Mouse (Mus musculus) hindbrain, embryonic 16.5 days (tissue): ENCODE measurements at regions not wholly inside any gene's neighbourhood (a gene's known extent, or its start where the extent isn't known, plus 50 kb on each side); places are given as distances from the start of the nearest gene placed in this dataset.

Experiments
- ATAC-seq: fragments of 200-750 bp; cut with Nextera tagmentation; 2 replicates; pipeline ENCODE4 v1.8.0; 2017; ENCODE audit warnings: moderate TSS enrichment, moderate library complexity
- H3K27ac ChIP-seq: fragments of 300-500 bp; sonication (generic); 2 replicates; pipeline ENCODE4 v1.5.1; 2014; ENCODE audit warnings: low read depth, mild to moderate bottlenecking, control low read depth, low read length, moderate library complexity
- H3K27me3 ChIP-seq: fragments of 300-500 bp; sonication (generic); replicated peaks from 2 replicates; pipeline ENCODE4 v1.6.1; 2014; ENCODE audit warnings: low read length; ENCODE audit not compliant: control insufficient read depth, insufficient read depth
- H3K36me3 ChIP-seq: fragments of 300-500 bp; sonication (generic); 2 replicates; pipeline ENCODE4 v1.6.1; 2014; ENCODE audit warnings: mild to moderate bottlenecking, low read length, moderate library complexity, mixed read lengths; ENCODE audit not compliant: control insufficient read depth, insufficient read depth
- H3K4me1 ChIP-seq: fragments of 300-500 bp; sonication (generic); 2 replicates; pipeline ENCODE4 v1.6.1; 2014; ENCODE audit warnings: low read depth, low read length; ENCODE audit not compliant: control insufficient read depth, insufficient read depth
- H3K4me2 ChIP-seq: fragments of 300-500 bp; sonication (generic); 2 replicates; pipeline ENCODE4 v1.6.1; 2014; ENCODE audit warnings: mild to moderate bottlenecking, low read length, control low read depth, moderate library complexity
- H3K4me3 ChIP-seq: fragments of 300-500 bp; sonication (generic); 2 replicates; pipeline ENCODE4 v1.5.1; 2014; ENCODE audit warnings: mild to moderate bottlenecking, low read length, control low read depth, moderate library complexity
- H3K9ac ChIP-seq: fragments of 300-500 bp; sonication (generic); 2 replicates; pipeline ENCODE4 v1.6.1; 2014; ENCODE audit warnings: low read depth, mild to moderate bottlenecking, control low read depth, low read length, moderate library complexity
- H3K9me3 ChIP-seq: fragments of 300-500 bp; sonication (generic); 2 replicates; pipeline ENCODE4 v1.6.1; 2014; ENCODE audit warnings: mild to moderate bottlenecking, low read length, moderate library complexity; ENCODE audit not compliant: control insufficient read depth
- WGBS: fragments of 180-500 bp; shearing (Covaris S2); extraction: QIAGEN DNeasy Blood & Tissue Kit; methylation state at CpG from one replicate; pipeline ENCODE4 v1.1.7; 2014; 5-methylcytosine and 5-hydroxymethylcytosine counted together

GRCm38 (mm10) chr2:166270007-166270406 is 114.5 kb upstream of the Sulf2 start:
- Histone ChIP-seq H3K36me3 (no peaks in the 10 kb centered on the region), H3K9ac (no peak overlapping the region), H3K4me1 (peaks cover 13% of the 10 kb centered on the region), H3K9me3 (no peaks in the 10 kb centered on the region), H3K4me3 (no peak overlapping the region), H3K4me2 (no peak overlapping the region), H3K27me3 (no peaks in the 10 kb centered on the region), H3K27ac (no peak overlapping the region)
- ATAC-seq: no peak
- 94% methylated on average over 6 of the region's 6 CpGs for WGBS

GRCm38 (mm10) chr2:166266915-166267314 is 111.5 kb upstream of the Sulf2 start:
- Histone ChIP-seq H3K9ac (no peak overlapping the region), H3K9me3 (no peaks in the 10 kb centered on the region), H3K36me3 (no peaks in the 10 kb centered on the region), H3K4me3 (no peak overlapping the region), H3K4me2 (no peak overlapping the region), H3K27me3 (no peaks in the 10 kb centered on the region), H3K4me1 (peaks cover 7% of the 10 kb centered on the region), H3K27ac (no peak overlapping the region)
- ATAC-seq: no peak
- 84% methylated on average over 4 of the region's 4 CpGs for WGBS

- Histone ChIP-seq H3K27ac (no peak overlapping the region), H3K9me3 (no peaks in the 10 kb centered on the region)
- WGBS: 74% methylated on average over 9 of the region's 9 CpGs
Observed at GRCm38 (mm10) chr2:166266507-166266906, 111.0 kb upstream of the Sulf2 start.

GRCm38 (mm10) chr2:166264756-166265155 is 109.3 kb upstream of the Sulf2 start:
- WGBS: 73% methylated on average over 9 of the region's 9 CpGs
- Histone ChIP-seq H3K36me3 (no peaks in the 10 kb centered on the region), H3K4me3 (no peak overlapping the region), H3K27me3 (no peaks in the 10 kb centered on the region), H3K4me2 (no peak overlapping the region), H3K9me3 (no peaks in the 10 kb centered on the region), H3K4me1 (peaks cover 12% of the 10 kb centered on the region), H3K27ac (no peak overlapping the region), H3K9ac (no peak overlapping the region)
- ATAC-seq: peak; percentile 45; the same call in 1 of the 2 replicates

More at GRCm38 (mm10) chr2:166266507-166266906, 111.0 kb upstream of the Sulf2 start:
- H3K4me3 ChIP-seq: no peak overlapping the region
- no peak overlapping the region for H3K9ac ChIP-seq
- H3K4me1 ChIP-seq: peaks cover 8% of the 10 kb centered on the region
- ATAC-seq: no peak
- H3K27me3 ChIP-seq: no peaks in the 10 kb centered on the region
- no peak overlapping the region for H3K4me2 ChIP-seq
- no peaks in the 10 kb centered on the region for H3K36me3 ChIP-seq

GRCm38 (mm10) chr2:166261799-166262198 is 106.3 kb upstream of the Sulf2 start:
- Histone ChIP-seq H3K9ac (no peak overlapping the region), H3K4me2 (no peak overlapping the region), H3K36me3 (no peaks in the 10 kb centered on the region), H3K4me3 (no peak overlapping the region), H3K27me3 (no peaks in the 10 kb centered on the region), H3K9me3 (no peaks in the 10 kb centered on the region), H3K27ac (no peak overlapping the region), H3K4me1 (peaks cover 21% of the 10 kb centered on the region)
- 29% methylated on average over 7 of the region's 7 CpGs for WGBS
- ATAC-seq: no peak

- no peak for ATAC-seq
- no peaks in the 10 kb centered on the region for H3K36me3 ChIP-seq
- no peak overlapping the region for H3K27ac ChIP-seq
- H3K27me3 ChIP-seq: no peaks in the 10 kb centered on the region
- 52% methylated on average over 7 of the region's 7 CpGs for WGBS
- H3K4me2 ChIP-seq: no peak overlapping the region
- no peak overlapping the region for H3K9ac ChIP-seq
- peaks cover 21% of the 10 kb centered on the region for H3K4me1 ChIP-seq
- no peaks in the 10 kb centered on the region for H3K9me3 ChIP-seq
- H3K4me3 ChIP-seq: no peak overlapping the region
Observed at GRCm38 (mm10) chr2:166261065-166261464, 105.6 kb upstream of the Sulf2 start.

- H3K4me3 ChIP-seq: no peak overlapping the region
- H3K4me2 ChIP-seq: no peak overlapping the region; the same call in 1 of the 2 replicates
- peaks cover 18% of the 10 kb centered on the region for H3K4me1 ChIP-seq
- H3K27me3 ChIP-seq: no peaks in the 10 kb centered on the region
- no peak overlapping the region; the same call in 1 of the 2 replicates for H3K9ac ChIP-seq
- no peak for ATAC-seq
- 9% methylated on average over 7 of the region's 7 CpGs for WGBS
- no peak overlapping the region for H3K27ac ChIP-seq
- no peaks in the 10 kb centered on the region for H3K36me3 ChIP-seq
- no peaks in the 10 kb centered on the region for H3K9me3 ChIP-seq
Observed at GRCm38 (mm10) chr2:166258771-166259180, 103.3 kb upstream of the Sulf2 start.

GRCm38 (mm10) chr2:166257666-166258065 is 102.2 kb upstream of the Sulf2 start:
- H3K9ac ChIP-seq: no peak overlapping the region
- H3K4me2 ChIP-seq: no peak overlapping the region
- no peaks in the 10 kb centered on the region for H3K36me3 ChIP-seq
- H3K27me3 ChIP-seq: no peaks in the 10 kb centered on the region
- H3K9me3 ChIP-seq: no peaks in the 10 kb centered on the region
- H3K27ac ChIP-seq: no peak overlapping the region
- no peak for ATAC-seq
- 61% methylated on average over 4 of the region's 4 CpGs for WGBS
- no peak overlapping the region for H3K4me3 ChIP-seq
- peaks cover 18% of the 10 kb centered on the region for H3K4me1 ChIP-seq

- no peak overlapping the region for H3K4me2 ChIP-seq
- H3K27ac ChIP-seq: no peak overlapping the region
- no peaks in the 10 kb centered on the region for H3K27me3 ChIP-seq
- no peaks in the 10 kb centered on the region for H3K9me3 ChIP-seq
- peaks cover 13% of the 10 kb centered on the region for H3K4me1 ChIP-seq
- no peak overlapping the region for H3K4me3 ChIP-seq
- H3K36me3 ChIP-seq: no peaks in the 10 kb centered on the region
- no peak overlapping the region for H3K9ac ChIP-seq
- WGBS: 76% methylated on average over 10 of the region's 10 CpGs
- no peak for ATAC-seq
Observed at GRCm38 (mm10) chr2:166256193-166256592, 100.7 kb upstream of the Sulf2 start.

GRCm38 (mm10) chr2:166254581-166254980 is 99.1 kb upstream of the Sulf2 start:
- no peaks in the 10 kb centered on the region for H3K27me3 ChIP-seq
- H3K4me3 ChIP-seq: no peak overlapping the region
- H3K9ac ChIP-seq: no peak overlapping the region
- no peaks in the 10 kb centered on the region for H3K36me3 ChIP-seq
- H3K27ac ChIP-seq: no peak overlapping the region
- 63% methylated on average over 6 of the region's 6 CpGs for WGBS
- ATAC-seq: no peak
- H3K9me3 ChIP-seq: no peaks in the 10 kb centered on the region
- peaks cover 10% of the 10 kb centered on the region for H3K4me1 ChIP-seq
- no peak overlapping the region for H3K4me2 ChIP-seq
